Mouse (Mus musculus) ES-E14 (cell line): ENCODE measurements around the gene Cers2. TPM values are rescaled to one million over a fixed set of nuclear protein-coding genes. Genes with fewer than 3 reads are reported as not detected.
A peak's percentile ranks its signal among the peaks of the same experiment; 100 is the strongest.

ENCODE experiments used
- DNase-seq: peaks from one replicate; pipeline ENCODE4 v3.0.0-alpha.2; 2013; ENCODE audit warnings: low read depth, low spot score
- H3K27ac ChIP-seq: 2 replicates; pipeline ENCODE4 v1.5.1; 2012; ENCODE audit warnings: low read depth, mild to moderate bottlenecking, low read length, moderate library complexity, mixed read lengths; ENCODE audit not compliant: poor library complexity, insufficient read depth, severe bottlenecking
- H3K36me3 ChIP-seq: 2 replicates; pipeline ENCODE4 v1.6.1; 2012; ENCODE audit warnings: mild to moderate bottlenecking, low read length, moderate library complexity, mixed read lengths; ENCODE audit not compliant: control insufficient read depth, poor library complexity, insufficient read depth, severe bottlenecking
- H3K4me1 ChIP-seq, 2 experiments: fragments of 150-350 bp in 1 of 2; sonication (generic) in 1 of 2; 2 replicates each; pipeline ENCODE4 v1.6.1; 2012; ENCODE audit warnings: low read length in 2 of 2, mild to moderate bottlenecking in 1 of 2, mixed read lengths in 1 of 2; ENCODE audit not compliant: control insufficient read depth in 2 of 2, insufficient read depth in 2 of 2, poor library complexity in 1 of 2
- H3K4me3 ChIP-seq, 2 experiments: fragments of 150-350 bp in 1 of 2; sonication (generic) in 1 of 2; 2 replicates each; pipeline ENCODE4 v1.5.1; 2012; ENCODE audit warnings: low read length in 2 of 2, low read depth in 1 of 2, mild to moderate bottlenecking in 1 of 2, mixed read lengths in 1 of 2; ENCODE audit not compliant: insufficient read depth in 1 of 2, poor library complexity in 1 of 2, severe bottlenecking in 1 of 2
- H3K9ac ChIP-seq: 2 replicates; pipeline ENCODE4 v1.6.1; 2012; ENCODE audit warnings: low read depth, mild to moderate bottlenecking, low read length, mixed read lengths; ENCODE audit not compliant: poor library complexity, insufficient read depth, severe bottlenecking
- H3K9me3 ChIP-seq: fragments of 150-350 bp; sonication (generic); 2 replicates; pipeline ENCODE4 v1.6.1; 2012; ENCODE audit warnings: low read depth, mild to moderate bottlenecking, low read length; ENCODE audit not compliant: control insufficient read depth, insufficient read depth
- CHD2 ChIP-seq: IDR thresholded peaks from 2 replicates; pipeline ENCODE4 v1.6.1; 2014; ENCODE audit warnings: mild to moderate bottlenecking, low read depth, low read length, inconsistent platforms
- HCFC1 ChIP-seq: IDR thresholded peaks from 2 replicates; pipeline ENCODE4 v1.6.1; 2012; ENCODE audit warnings: low read length, inconsistent platforms, borderline replicate concordance; ENCODE audit not compliant: insufficient read depth
- MAFK ChIP-seq: IDR thresholded peaks from 2 replicates; pipeline ENCODE4 v1.6.1; 2014; ENCODE audit warnings: mild to moderate bottlenecking, low read depth, low read length, inconsistent platforms; ENCODE audit not compliant: insufficient read depth
- ZC3H11A ChIP-seq: IDR thresholded peaks from 2 replicates; pipeline ENCODE4 v1.6.1; 2012; ENCODE audit warnings: low read depth, mild to moderate bottlenecking, inconsistent platforms, low read length, borderline replicate concordance
- ZNF384 ChIP-seq: IDR thresholded peaks from 2 replicates; pipeline ENCODE4 v1.6.1; 2012; ENCODE audit warnings: low read depth, low read length, inconsistent platforms
- in situ Hi-C, 2 experiments: fragments of 600-800 bp; cut with MboI; formaldehyde crosslinking; loops; one replicate each; pipeline ENCODE4 v1.15.1; 2025; ENCODE audit warnings: low sequenced_read_pairs in 2 of 2, inconsistent platforms in 1 of 2; ENCODE audit not compliant: unreplicated experiment in 2 of 2
- total RNA-seq: library from RNA; depleted of rRNA; stranded (reverse); fragments of 300-350 nt; gene quantifications from 2 replicates; pipeline ENCODE4 v1.2.3, GENCODE M21; 2012

Cers2 gene
- total RNA-seq, 1 experiment: 87.6 TPM

- no peak overlapping the region for H3K9ac ChIP-seq
- in situ Hi-C loops: no loop called here
- peaks cover 2 to 34% of the 10 kb centered on the region in 2 experiments; a peak in 2 of 4 replicates for H3K4me1 ChIP-seq
- no peak for DNase-seq
- no peaks in the 10 kb centered on the region for H3K9me3 ChIP-seq
- peaks cover 31% of the 10 kb centered on the region for H3K36me3 ChIP-seq
- TF ChIP-seq HCFC1 (no peak), MAFK (no peak)
- H3K27ac ChIP-seq: peak overlapping the region; percentile 34
- H3K4me3 ChIP-seq: no peak overlapping the region
Observed at GRCm38 (mm10) chr3:95295321-95296102, 19.1 kb upstream of the Cers2 start.

- Histone ChIP-seq H3K9ac (no peak overlapping the region), H3K4me3 (no peak overlapping the region), H3K4me1 (peaks cover 2 to 29% of the 10 kb centered on the region in 2 experiments; a peak in 2 of 4 replicates), H3K36me3 (peaks cover 31% of the 10 kb centered on the region), H3K27ac (no peak overlapping the region), H3K9me3 (no peaks in the 10 kb centered on the region)
- in situ Hi-C loops: no loop called here
- DNase-seq: peak; percentile 67
- no peak for TF ChIP-seq HCFC1
- TF ChIP-seq MAFK: no peak
- TF ChIP-seq ZNF384: no peak
- no peak for TF ChIP-seq CHD2
- no peak for TF ChIP-seq ZC3H11A
Observed at GRCm38 (mm10) chr3:95296103-95296469, 18.5 kb upstream of the Cers2 start.

GRCm38 (mm10) chr3:95298018-95298417 lies 16.6 kb upstream of the Cers2 start:
- Histone ChIP-seq H3K4me1 (peaks cover 0 to 24% of the 10 kb centered on the region in 2 experiments; a peak in 2 of 4 replicates), H3K27ac (no peak overlapping the region), H3K9ac (no peak overlapping the region), H3K36me3 (peaks cover 27% of the 10 kb centered on the region), H3K9me3 (no peaks in the 10 kb centered on the region), H3K4me3 (no peak overlapping the region)
- in situ Hi-C loops: no loop called here
- TF ChIP-seq MAFK (no peak), ZC3H11A (no peak), ZNF384 (no peak), CHD2 (no peak), HCFC1 (no peak)
- DNase-seq: no peak

GRCm38 (mm10) chr3:95301204-95301796 lies 13.3 kb upstream of the Cers2 start:
- Histone ChIP-seq H3K4me3 (no peak overlapping the region), H3K36me3 (peaks cover 2% of the 10 kb centered on the region; the same call in 1 of the 2 replicates), H3K27ac (no peak overlapping the region), H3K9me3 (no peaks in the 10 kb centered on the region), H3K4me1 (peaks cover 0 to 3% of the 10 kb centered on the region in 2 experiments; a peak in 1 of 4 replicates), H3K9ac (no peak overlapping the region)
- in situ Hi-C loops: no loop called here
- no peak for TF ChIP-seq MAFK
- TF ChIP-seq ZNF384: no peak
- TF ChIP-seq ZC3H11A: no peak
- TF ChIP-seq CHD2: no peak
- no peak for TF ChIP-seq HCFC1
- no peak for DNase-seq
